Mouse (Mus musculus) C2C12 (cell line): Measurements from ENCODE around the gene Bri3bp. TPM values are rescaled to one million over a fixed set of nuclear protein-coding genes. Genes with fewer than 3 reads are reported as not detected.
A peak's percentile ranks its signal among the peaks of the same experiment; 100 is the strongest.

Source experiments
- H3K27me3 ChIP-seq: one replicate; pipeline ENCODE4 v1.6.1; 2011; ENCODE audit not compliant: control insufficient read depth, insufficient read depth, insufficient read length
- H3K36me3 ChIP-seq: one replicate; pipeline ENCODE4 v1.6.1; 2011; ENCODE audit not compliant: control insufficient read depth, insufficient read depth
- H3K4me3 ChIP-seq: one replicate; pipeline ENCODE4 v1.5.1; 2011; ENCODE audit warnings: mild to moderate bottlenecking, control low read depth; ENCODE audit not compliant: poor library complexity, insufficient read depth, severe bottlenecking
- H3K79me2 ChIP-seq: one replicate; pipeline ENCODE4 v1.6.1; 2011; ENCODE audit not compliant: control insufficient read depth, insufficient read depth
- H3K79me3 ChIP-seq: one replicate; pipeline ENCODE4 v1.6.1; 2011; ENCODE audit warnings: low read depth, control low read depth
- H3ac ChIP-seq: one replicate; pipeline ENCODE3; 2011; ENCODE audit warnings: low read depth; ENCODE audit not compliant: control insufficient read depth, insufficient read length
- CEBPB ChIP-seq: IDR thresholded peaks from one replicate; pipeline ENCODE4 v1.6.1; 2011; ENCODE audit warnings: low read depth, mild to moderate bottlenecking, control low read depth, moderate library complexity
- CTCF ChIP-seq: IDR thresholded peaks from one replicate; pipeline ENCODE4 v1.5.1; 2011; ENCODE audit not compliant: control insufficient read depth, insufficient read depth, insufficient read length
- FOSL1 ChIP-seq: IDR thresholded peaks from one replicate; pipeline ENCODE4 v1.8.0; 2011; ENCODE audit warnings: mild to moderate bottlenecking, low read length; ENCODE audit not compliant: poor library complexity, insufficient read depth, severe bottlenecking
- MAX ChIP-seq: IDR thresholded peaks from one replicate; pipeline ENCODE4 v1.6.1; 2011; ENCODE audit warnings: mild to moderate bottlenecking, control low read depth
- MYOD1 ChIP-seq: IDR thresholded peaks from one replicate; pipeline ENCODE4 v1.6.1; 2011; ENCODE audit warnings: low read depth; ENCODE audit not compliant: control insufficient read depth, insufficient read length
- MYOG ChIP-seq: IDR thresholded peaks from one replicate; pipeline ENCODE4 v1.6.1; 2011; ENCODE audit not compliant: control insufficient read depth, insufficient read length; ENCODE audit errors: extremely low read depth
- USF1 ChIP-seq: IDR thresholded peaks from one replicate; pipeline ENCODE4 v1.6.1; 2011; ENCODE audit warnings: low read depth, mild to moderate bottlenecking, control low read depth, moderate library complexity
- polyA plus RNA-seq: library from polyadenylated mRNA; unstranded; fragments of >200 nt; fragmentation: generic; extraction: Trizol; gene quantifications from one replicate; pipeline ENCODE4 v1.2.1, GENCODE M21; 2012; ENCODE audit warnings: missing spikeins

Gene Bri3bp
- polyA plus RNA-seq, 1 experiment: 29.4 TPM

DNA sequence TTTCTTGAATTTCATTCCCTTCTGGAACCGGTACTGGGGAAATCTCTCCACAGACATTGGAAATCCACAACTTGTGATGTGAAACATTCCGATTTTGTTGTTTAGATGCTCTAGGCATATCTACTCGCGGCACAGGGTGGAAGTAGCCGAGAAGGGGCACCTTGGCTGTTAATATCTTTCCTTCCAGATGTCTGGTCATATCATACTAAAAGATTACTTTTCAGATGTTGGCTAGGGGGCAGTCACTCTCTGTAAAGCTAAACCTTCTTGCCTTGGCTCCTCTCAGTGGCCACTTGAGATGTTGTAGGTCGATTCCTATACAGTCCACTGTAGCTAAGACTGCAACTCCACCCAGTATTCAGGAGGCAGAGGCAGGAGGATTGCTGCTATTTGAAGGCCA lies 14.7 kb downstream of the Bri3bp start:
- no peaks in the 10 kb centered on the region for H3K27me3 ChIP-seq

DNA sequence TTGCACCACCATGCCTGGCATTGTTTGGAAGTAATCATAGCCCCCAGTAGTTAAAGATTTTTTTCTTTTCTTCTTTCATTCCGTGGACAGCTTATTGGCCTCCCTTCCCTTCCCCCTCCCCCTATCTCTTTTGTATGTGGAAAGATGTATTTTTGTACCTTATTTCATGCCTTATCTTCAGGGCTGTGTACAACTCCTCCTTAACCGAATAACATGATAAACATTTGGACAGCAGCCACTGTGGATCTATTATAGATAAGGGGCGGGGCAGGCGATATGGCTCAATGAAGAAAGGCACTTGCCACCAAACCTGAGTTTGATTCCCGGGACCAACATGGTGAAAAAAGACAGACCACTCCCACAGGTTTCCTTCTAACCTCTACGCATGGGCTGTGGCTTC lies 16.2 kb downstream of the Bri3bp start:
- H3K4me3 ChIP-seq: no peak overlapping the region
- H3ac ChIP-seq: no peak overlapping the region
- TF ChIP-seq MYOG (no peak), FOSL1 (no peak), USF1 (no peak), MYOD1 (no peak), MAX (no peak), CTCF (no peak), CEBPB (no peak)
- H3K27me3 ChIP-seq: no peaks in the 10 kb centered on the region
- H3K79me2 ChIP-seq: no peaks in the 10 kb centered on the region
- H3K36me3 ChIP-seq: peaks cover 23% of the 10 kb centered on the region
- H3K79me3 ChIP-seq: no peaks in the 10 kb centered on the region

More for the DNA sequence above, 14.7 kb downstream of the Bri3bp start:
- H3K4me3 ChIP-seq: no peak overlapping the region
- H3ac ChIP-seq: no peak overlapping the region
- peaks cover 25% of the 10 kb centered on the region for H3K36me3 ChIP-seq
- TF ChIP-seq CTCF (no peak), MYOD1 (no peak), MYOG (no peak), MAX (no peak), FOSL1 (no peak), USF1 (no peak), CEBPB (no peak)
- H3K79me3 ChIP-seq: peaks cover 3% of the 10 kb centered on the region
- H3K79me2 ChIP-seq: peaks cover 9% of the 10 kb centered on the region

DNA sequence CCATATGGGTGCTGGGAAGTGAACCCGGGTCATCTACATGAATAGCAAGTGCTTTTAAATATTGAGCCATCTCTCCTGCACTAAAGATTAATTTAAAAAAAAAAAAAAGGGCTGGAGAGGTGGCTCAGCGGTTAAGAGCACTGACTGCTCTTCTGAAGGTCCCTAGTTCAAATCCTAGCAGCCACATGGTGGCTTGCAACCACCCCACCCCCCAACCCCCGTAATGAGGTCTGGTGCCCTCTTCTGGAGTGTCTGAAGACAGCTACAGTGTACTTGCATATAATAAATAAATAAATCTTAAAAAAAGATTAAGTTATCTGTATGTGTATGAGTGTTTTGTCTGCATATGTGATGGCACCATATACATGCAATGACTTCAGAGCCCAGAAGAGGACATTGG lies 19.2 kb downstream of the Bri3bp start:
- Histone ChIP-seq H3K4me3 (no peak overlapping the region), H3K79me2 (no peaks in the 10 kb centered on the region), H3K27me3 (no peaks in the 10 kb centered on the region), H3K79me3 (no peaks in the 10 kb centered on the region), H3ac (no peak overlapping the region), H3K36me3 (no peaks in the 10 kb centered on the region)
- TF ChIP-seq CTCF: no peak
- no peak for TF ChIP-seq CEBPB
- TF ChIP-seq FOSL1: no peak
- no peak for TF ChIP-seq MAX
- TF ChIP-seq MYOD1: no peak
- no peak for TF ChIP-seq USF1

DNA sequence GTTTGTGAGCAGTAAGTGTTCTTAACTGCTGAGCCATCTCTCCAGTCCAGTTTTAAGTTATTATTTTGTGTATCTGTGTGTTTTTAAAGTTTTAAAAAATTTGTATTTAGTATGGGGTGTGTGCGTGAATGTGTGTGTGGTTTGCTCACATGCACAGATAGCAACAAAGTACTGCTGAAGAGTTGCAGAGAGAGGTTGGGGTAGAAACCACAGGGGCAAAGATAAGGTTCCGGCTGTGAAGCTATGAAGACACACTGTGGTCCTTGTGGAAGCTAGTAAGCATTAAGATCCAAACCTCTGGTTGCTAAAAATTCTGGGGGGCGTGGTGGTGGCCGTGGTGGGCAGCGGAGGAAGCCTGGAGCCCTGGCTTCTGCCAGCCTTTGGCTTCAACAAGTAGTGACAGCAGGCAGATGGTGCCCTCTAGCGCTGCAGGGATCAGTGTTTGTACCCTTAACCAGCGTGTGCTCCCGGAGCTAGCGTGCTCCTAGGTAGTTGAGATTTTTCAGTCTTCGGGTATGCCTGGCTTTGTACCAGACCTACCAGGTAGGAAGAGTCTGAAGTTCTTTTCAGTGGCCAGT lies 20.6 kb downstream of the Bri3bp start:
- Histone ChIP-seq H3K4me3 (no peak overlapping the region), H3K79me2 (no peaks in the 10 kb centered on the region), H3K36me3 (no peaks in the 10 kb centered on the region), H3K27me3 (no peaks in the 10 kb centered on the region), H3ac (no peak overlapping the region), H3K79me3 (no peaks in the 10 kb centered on the region)
- no peak for TF ChIP-seq CEBPB
- peak; percentile 79 for TF ChIP-seq CTCF

DNA sequence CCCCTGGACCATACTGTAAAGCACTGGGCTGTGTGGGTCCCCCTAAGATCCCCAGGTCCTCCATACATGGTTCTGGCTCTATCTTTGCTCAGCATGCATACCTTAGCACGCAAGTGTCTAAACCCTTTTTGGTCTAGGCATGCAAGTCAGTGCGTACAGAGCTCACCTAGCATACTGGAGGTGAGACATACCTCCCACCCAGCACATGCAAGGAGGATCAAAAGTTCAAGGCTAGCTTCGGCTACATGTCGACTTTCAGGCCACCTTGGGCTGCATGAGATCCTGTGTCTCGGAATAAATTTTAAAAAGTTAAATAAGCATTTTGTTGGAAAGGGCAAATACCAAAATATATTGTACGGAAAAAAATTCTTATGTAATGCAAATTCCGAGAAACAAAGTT lies 23.8 kb downstream of the Bri3bp start:
- TF ChIP-seq MYOD1: no peak
- no peak for TF ChIP-seq CEBPB
- TF ChIP-seq MAX: no peak
- no peak for TF ChIP-seq CTCF
- no peak for TF ChIP-seq USF1
- no peak for TF ChIP-seq FOSL1
- TF ChIP-seq MYOG: no peak
- H3K4me3 ChIP-seq: no peak overlapping the region

DNA sequence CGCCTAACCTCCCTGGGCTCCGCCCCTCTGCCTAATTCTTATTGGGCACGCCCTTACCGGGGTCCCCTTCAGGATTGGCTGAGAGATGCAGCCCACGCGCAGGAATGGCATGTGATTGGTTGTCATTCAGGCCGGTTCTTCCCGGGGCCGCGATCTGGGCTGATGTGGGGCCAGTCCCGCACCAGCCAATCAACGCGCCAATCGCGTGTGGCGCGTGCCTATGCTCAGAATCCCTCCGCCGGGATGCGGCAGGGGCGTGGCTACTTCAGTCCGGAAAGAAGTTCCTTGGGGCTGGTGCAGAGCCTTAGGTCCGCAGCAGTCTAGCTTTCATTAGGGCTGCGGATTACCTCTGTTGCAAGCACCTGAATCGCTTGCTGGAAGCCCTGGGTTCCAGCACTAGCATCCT lies 24.3 kb downstream of the Bri3bp start:
- Histone ChIP-seq H3K27me3 (no peaks in the 10 kb centered on the region), H3K4me3 (peak overlapping the region; percentile 6), H3K79me3 (no peaks in the 10 kb centered on the region), H3ac (no peak overlapping the region), H3K36me3 (no peaks in the 10 kb centered on the region), H3K79me2 (no peaks in the 10 kb centered on the region)
- no peak for TF ChIP-seq FOSL1
- TF ChIP-seq USF1: peak; percentile 41
- no peak for TF ChIP-seq MYOG
- no peak for TF ChIP-seq MYOD1
- no peak for TF ChIP-seq CTCF
- TF ChIP-seq MAX: peak; percentile 75
- no peak for TF ChIP-seq CEBPB

More for the DNA sequence above, 23.8 kb downstream of the Bri3bp start:
- no peaks in the 10 kb centered on the region for H3K27me3 ChIP-seq
- no peaks in the 10 kb centered on the region for H3K36me3 ChIP-seq
- no peak overlapping the region for H3ac ChIP-seq
- no peaks in the 10 kb centered on the region for H3K79me3 ChIP-seq
- H3K79me2 ChIP-seq: no peaks in the 10 kb centered on the region
